Mouse (Mus musculus) adipocyte (in vitro differentiated cells): ENCODE measurements at regions not wholly inside any gene's neighbourhood (a gene's known extent, or its start where the extent isn't known, plus 50 kb on each side); places are given as distances from the start of the nearest gene placed in this dataset.
A peak's percentile ranks its signal among the peaks of the same experiment; 100 is the strongest.

Experiments used
- DNase-seq: peaks from one replicate; pipeline ENCODE4 v3.0.0-alpha.2; 2016; ENCODE audit warnings: low spot score

DNA sequence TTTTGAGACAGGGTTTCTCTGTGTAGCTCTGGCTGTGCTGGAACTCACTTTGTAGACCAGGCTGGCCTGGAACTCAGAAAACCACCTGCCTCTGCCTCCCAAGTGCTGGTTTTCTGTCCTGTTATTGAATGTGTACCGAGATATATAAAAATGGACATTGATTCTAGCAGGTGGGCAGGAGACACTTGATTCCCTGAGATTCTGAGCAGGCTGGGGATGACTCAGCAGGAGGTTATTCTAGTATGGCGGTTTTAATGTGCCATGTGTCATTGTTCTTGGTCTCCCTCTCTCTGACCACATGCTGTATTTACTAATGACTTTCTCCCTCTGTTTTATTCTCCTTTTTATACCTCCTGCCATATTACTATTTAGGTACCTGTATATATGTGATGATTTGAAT, 517.2 kb upstream of the Pkn2 start:
- DNase-seq, result no peak

DNA sequence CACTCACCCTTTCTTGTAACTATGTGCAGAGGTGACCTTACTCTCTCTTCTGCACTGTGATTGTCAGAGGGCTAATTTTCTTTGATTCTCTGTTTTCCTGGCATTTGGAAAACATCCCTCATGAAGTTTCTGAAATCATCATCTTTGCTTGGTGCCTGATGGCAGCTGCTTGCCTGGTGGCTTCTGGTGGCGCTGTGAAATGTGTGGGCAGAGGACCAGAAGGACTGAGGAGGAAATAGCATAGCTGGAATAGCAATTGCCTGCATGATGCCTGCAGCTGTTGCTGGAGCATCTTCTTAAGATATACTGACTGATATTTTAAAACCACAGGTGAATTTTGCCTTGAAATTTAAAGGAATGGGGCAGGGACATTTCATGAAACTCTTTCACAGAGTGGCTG, 502.6 kb upstream of the Pkn2 start:
- no peak for DNase-seq

DNA sequence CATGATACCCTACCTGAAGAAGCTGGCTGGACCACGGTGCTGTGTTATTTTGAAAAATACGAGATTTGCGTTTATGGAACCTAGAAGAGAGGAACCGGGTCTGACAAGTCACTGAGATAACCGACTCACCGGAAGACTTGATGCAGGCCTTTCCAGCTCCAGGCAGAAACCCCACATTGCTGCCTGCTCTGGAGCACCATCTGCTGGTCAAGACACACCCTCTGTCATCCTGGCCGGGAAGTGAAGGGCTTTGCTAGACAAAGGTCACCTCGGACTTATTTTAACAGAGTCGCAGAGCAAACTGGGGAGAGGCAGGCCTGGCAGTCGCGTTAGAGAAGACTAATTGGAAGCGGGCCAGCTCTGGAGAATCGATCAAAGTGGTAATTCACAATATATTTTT, 497.4 kb upstream of the Pkn2 start:
- DNase-seq, result peak; percentile 83

DNA sequence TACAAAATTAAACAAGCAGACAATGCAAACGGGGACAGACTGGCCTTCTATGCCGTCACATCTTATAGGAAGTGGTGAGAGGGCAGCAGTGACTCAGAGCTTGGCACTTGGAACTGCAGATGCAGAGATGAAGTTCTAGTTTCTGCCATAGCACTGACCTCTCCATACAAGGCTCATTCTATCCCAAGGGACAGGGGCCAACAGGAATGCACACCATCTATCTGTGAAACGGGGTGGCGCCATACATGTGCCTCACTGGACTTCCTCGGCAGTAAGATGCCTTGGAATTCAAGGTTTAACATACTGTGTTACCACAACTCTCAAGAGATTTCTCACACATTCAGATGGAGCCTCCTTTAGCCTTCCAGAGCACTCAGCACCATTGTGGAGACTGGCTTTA, 495.6 kb upstream of the Pkn2 start:
- DNase-seq, result no peak

DNA sequence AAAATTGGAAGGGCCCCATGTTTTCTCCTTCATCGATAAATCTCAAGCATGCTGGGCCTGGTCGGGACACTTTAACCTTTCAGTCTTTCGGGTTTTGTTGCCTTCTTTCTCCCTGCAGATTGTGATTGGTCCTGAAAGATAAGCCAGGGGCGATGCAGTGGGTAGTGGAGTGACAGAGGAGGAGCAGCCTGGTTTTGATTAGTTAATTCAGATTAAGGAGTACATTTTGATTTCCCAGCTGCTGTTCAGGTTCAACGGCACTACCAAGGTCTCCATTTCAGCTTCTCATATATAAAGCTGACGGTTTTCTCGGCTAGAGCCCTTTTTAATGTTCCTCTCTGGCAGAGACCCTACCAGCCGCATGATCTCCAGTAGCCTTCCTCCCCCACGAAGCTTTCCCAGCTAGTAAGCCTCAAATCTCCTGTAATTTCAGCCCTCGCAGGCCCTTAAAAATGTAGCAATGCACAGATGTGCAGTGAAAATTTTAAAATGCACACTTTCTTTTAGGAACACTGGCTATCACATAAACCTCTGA, 493.8 kb upstream of the Pkn2 start:
- DNase-seq, result no peak

DNA sequence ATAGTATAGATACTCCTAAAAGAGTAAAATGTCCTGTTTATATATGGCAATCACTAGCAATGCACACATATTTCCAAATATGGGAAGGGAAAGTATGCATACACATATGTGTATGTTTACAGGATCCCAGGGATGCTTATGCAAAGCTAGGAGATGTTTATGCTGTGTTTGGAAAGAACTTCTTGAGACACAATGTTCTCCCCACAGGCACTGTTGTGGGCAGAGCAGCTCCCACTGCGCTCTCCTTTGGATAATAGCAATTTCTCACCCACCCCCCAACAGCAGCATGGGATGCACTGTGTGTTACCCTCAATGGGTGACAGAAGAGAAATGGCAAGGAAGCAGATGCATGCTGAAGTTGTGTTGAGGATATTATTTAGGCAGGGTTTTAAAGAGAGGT, 491.7 kb upstream of the Pkn2 start:
- no peak for DNase-seq

DNA sequence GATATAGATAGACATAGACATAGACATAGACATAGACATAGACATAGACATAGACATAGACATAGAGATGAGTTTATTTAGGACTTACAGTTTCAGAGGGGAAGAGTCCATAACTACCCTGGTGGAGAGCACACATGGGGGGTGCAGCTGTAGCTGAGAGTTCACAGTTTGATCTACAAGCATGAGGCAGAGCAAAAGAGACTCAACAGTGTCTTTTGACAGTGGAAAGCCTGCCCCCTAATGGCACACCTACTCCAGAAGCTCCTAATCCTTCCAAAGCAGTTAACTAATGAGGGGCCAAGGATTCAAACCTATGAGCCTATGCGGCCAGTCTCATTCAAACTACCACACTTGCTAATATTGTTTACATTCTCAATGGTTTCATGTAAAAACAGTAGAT, 487.2 kb upstream of the Pkn2 start:
- no peak for DNase-seq

DNA sequence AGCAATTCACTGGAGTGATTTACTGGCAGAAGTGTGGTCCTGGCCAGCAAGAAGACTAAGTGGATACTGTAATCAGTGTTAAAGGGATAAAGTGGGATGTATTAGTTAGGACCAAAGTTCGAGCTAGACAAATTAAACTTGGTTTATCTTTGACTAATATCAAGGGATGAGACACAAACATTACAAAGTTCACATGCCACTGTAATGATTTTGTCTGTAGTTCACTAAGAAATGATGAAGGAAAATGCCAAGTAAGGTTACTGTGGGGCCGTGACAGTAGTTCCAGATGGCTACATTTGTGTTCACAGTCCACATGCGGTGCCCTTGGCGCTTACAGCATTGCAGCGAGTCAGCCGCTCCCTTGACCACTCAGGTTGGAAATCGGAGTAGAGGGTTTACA, 458.2 kb upstream of the Pkn2 start:
- no peak for DNase-seq

DNA sequence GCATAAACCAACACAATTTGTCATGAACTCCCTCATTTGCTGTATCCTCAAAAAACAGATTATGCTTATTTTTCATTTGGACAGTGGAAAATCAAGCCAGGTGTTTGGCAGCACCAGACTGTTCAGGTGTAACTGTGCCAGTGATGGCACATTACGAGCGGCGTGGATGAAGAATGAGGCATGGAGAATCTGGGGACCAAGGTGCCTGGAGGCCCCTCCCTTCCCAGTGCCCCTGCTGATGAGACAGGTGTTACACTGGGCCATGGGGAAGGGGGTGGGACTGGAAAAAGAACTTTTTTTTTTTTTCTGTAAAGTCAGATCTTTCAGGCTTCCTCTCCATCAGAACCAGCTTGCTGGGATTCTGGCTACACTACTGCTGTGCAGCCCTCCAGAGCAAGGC, 451.5 kb upstream of the Pkn2 start:
- no peak for DNase-seq

DNA sequence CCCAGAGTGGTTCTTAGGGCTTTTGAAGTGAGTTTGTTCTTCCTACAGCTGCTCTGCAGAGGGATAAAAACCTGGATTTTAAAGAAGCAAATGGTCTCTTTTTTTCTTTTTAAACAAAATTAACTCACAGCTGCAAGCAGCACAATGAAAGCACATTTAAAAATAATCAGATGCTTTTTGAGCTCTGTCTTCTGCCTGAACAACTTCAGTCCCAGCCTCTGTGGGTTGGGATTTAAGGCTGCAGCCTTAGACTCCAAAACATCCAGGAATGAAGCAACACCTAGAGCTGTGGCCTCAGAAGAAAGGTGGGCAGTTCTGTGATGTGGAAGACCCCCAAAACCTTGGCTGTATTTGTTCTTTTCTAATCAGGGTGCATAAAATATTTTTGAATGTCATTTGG, 446.7 kb upstream of the Pkn2 start:
- DNase-seq, result no peak

DNA sequence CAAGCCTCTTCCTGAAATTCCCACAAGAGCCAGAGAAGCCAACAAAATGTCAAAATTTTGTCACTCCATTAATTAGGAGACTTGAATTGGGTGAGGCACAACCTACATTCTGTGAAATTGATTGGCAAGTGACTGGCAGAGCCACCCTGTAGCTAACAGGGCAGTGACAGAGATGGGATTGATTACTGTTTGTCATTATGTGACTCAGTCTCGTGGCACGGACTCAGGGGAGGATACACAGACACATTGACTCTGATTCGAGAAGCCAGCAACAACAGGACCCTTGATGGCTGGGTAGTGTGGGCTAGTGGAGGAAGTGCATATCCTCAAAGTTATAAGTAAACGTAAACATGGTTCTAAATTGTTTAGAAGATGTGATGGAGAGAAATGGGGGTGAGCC, 445.8 kb upstream of the Pkn2 start:
- DNase-seq, result no peak

DNA sequence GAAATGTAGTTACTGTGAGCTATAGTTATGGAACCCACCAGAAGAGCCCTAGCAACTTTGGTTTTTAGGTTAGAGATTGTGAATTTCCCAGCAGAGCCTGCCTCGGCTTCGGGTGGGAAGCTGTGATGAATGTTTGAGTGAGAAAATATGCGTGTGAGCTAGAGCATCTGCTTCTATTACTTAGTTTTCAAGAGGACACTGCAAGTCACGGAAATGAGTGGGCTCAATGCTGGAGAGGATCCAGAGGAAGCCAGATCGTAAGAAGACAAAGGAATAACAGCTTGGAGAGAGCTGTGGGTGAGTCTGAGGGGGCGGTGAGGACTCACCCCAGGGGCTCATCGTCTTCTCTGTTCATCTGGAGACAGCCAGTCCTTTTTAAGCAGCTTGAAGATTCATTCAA, 434.7 kb upstream of the Pkn2 start:
- no peak for DNase-seq

DNA sequence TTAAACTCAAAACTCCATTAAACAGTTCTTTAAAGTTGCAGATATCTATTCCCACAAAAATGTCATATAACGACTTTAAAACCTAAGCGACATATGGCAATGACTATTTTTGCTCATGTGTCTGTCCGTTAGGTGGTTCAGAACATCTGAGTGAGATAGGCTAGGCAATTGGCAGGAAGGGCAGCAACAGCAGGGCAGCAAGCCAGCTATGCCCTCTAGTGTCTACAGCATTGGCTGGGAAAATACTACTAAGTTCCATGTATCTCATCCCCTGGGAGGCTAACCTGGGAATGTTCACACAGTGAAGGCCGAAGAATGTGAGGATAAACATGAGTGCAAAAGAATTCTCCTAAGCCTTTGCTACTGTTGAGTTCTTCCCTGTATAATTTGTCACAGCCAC, 410.0 kb upstream of the Pkn2 start:
- peak; percentile 28 for DNase-seq

DNA sequence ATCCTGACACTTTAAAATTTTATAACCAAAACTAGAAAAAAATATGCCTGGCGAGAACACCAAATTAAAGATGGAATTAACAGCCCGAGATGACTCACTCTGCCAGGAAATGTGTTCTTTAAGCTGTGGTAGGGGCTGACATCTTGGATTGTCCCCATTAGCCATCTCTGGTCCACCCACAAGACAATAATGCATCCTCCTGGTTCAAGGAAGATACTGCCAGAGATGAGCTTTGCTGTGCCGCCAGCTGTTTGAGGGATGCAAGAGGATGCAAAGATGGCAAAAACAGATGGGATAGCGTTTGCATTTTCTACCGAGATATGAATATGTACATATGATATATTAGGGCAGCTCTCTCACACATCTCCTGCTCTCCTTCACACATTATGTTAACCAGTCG, 382.3 kb upstream of the Pkn2 start:
- no peak for DNase-seq

DNA sequence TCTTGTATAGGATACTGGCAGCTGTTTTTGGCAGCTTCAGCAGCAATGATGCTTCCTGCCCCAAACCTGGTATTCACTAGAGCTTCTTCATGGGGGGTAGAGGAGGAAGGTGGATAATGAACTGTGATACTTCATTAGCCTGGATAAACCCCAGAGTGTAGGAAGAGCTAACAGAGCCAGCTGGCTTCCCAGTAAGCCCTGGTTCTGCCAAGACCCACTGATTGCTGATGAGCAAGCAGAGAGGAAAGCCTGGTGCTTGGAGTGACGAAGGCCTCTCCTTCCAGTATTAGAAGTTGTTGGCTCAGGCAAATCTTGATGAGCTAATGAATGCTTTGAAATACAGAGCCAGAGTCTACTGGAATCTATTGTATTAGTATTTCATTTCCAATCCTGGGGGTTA, 370.8 kb upstream of the Pkn2 start:
- DNase-seq, result no peak

DNA sequence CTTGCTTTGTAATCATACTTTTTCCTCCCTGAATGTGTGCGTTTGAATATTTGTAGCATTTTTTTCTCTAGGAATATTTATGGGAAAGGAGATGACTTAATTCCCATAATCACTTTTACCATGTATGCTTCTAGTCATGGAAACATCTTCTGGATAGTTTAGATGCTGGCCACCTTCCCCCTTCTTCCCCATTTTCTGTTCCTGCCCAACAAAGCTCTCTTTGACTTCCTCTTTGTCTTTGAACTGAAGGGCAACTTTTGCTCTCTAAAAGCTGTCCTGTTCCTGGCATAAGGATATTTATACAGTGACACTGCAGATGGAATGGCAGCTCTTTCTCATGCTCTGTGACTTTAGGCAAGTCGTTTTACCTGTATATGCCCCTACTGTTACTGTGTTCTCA, 370.2 kb upstream of the Pkn2 start:
- no peak for DNase-seq

DNA sequence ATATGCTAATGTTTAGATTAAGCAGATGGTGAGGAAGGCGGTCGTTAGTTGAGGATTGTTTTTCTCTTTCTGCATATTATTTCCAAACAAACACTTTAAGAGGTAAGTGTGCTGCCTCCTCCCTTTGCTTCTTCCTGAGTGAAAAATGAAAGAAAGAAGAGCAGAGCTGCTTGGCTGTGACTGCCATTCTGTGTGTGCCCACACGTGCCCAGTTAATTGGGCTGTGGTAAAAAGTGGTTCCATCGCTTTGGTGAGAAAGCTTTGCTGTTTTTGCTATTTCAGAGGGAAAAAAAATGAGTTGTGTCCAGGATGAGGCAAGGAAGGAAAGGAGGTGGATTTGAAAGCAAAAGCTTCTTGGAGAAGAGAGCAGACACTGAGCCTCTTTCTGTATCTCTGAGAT, 360.9 kb upstream of the Pkn2 start:
- DNase-seq, result no peak

DNA sequence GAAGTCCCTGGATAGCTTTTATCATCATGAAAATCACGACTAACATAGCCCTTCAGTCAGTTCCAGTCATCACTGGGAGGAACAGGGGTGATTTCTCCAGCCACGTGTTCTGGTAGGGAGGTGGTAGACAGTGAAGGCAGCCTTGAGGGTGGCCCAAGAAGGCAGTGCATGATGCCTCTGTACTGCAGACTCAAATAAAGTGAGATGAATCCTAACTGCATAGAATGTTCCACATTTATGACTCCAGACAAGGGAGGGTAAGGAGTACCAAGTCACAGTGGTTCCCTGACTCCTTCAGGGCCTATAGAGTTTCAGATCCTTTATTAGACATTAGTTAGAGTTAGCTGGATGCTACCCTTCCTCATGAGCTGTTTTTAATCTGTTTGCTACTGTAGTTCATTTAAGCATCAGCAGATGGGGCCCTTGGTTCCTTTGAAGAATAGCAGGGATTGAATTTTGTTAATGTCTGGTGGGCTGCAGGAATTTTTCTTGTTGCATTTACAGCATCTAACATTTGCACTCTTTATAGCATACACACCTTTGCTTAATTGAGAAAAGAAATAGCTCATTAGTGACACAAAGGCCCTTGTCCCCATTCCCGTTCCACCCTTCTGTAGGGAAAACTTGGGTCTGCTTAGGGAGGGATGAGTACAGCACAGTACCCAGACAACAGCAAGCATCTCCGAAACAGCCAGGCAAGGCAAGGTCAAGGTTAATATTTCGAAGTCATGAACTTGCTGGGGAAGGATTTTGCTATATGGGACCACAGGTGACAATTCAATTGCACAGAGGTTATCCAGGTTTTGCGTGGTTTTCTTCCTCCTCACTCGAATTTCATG, 359.0 kb upstream of the Pkn2 start:
- DNase-seq, result no peak

DNA sequence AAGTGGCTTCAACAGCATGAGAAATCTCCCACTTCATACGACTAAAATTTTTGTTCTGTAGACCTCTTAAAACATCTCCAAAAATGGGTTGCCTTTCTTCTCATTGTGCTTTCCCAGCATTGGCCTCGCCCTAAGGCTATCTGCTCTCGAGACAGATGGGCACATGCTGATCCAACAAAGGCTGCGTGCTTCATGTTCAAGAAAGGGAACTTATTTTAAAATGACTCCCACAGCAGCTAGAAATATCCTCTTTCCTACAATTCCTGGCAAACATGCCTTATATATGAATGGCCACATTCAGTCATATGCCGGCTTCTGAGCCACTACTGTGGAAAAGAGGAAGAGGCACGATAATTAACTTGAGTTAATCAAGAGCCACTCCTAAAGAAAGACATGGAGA, 356.7 kb upstream of the Pkn2 start:
- no peak for DNase-seq

DNA sequence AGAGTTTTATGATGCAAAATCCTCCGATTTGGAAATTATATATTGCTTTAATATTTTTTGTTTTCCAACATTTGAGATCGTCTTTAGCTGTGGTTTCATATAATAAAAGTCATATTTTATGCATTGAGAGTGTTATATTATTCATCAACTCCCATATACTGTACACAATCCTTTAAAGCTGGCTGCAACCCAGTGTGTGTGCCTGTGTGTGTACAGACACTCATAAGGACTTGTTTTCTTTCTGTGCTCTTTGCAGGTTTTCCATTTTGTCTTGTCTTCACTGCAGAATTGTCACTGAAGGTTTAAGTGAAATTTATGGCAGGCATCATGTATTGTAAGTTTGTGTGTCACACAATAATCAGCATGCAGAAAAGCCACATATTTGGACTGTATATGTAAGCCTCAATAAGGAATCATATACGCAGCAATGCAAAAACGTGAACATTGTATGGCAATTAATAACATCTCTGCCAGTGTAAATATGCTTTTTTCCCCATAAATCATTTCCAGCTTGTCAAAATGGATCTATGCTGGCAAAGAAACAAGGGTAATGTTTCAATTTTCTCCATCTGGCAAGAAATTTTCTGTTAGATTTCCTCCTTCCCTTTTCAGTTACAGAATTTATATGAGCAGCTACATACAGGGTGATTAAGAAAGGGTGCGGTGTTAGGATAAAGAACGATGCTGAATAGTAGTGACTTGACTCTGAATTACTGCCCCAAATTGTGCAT, 342.4 kb upstream of the Pkn2 start:
- DNase-seq, result no peak

DNA sequence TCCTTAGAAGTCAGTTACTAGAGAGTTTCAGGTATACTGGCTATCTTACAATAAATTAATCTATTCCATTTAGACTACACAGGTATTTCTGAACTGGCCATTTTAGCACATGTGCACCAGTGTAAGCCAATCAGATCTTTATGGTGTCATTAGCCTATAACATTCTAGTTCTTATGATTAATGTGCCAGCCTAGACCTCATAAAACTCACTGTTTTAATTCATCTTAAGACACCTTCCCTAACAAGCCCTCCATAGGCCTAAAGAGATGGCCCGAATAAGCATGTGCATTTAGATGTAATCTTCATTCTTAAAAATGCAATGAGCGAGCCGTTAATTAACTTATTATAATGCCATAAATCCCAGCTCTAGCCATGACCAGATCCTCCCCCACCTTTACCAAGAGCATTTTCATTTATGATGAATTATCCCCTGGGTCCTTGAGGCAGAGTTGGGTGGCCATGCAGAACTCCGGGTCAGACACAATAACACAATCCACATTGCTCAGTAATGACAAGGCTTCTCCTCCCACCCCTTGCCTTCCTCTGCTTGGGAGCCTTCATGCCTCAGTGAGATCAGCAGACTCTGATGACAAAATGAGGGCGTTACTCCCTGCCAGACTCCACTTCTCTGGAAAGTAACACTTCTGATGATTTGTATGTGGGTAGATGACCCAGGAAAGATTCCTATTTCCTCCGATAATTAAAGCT, 311.6 kb upstream of the Pkn2 start:
- DNase-seq, result no peak

DNA sequence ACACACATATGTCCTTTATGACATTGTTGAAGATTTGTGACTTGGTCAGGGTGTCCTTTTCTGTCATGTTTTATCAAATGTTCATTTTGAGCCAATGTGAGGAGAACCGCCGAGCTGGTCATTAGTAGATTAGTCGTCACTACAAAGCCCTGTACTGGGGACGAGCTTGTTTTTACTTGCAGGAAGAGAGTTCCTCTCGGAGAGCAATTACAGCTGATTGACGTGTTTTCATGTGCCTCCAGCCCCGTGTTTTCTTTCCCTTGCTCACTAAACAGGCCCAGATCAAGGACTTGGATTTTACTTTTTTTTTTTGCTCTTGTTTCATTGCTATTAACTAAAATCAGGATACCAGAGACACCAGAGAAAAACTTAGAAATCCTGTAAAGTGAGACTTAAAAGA, 307.1 kb upstream of the Pkn2 start:
- no peak for DNase-seq

DNA sequence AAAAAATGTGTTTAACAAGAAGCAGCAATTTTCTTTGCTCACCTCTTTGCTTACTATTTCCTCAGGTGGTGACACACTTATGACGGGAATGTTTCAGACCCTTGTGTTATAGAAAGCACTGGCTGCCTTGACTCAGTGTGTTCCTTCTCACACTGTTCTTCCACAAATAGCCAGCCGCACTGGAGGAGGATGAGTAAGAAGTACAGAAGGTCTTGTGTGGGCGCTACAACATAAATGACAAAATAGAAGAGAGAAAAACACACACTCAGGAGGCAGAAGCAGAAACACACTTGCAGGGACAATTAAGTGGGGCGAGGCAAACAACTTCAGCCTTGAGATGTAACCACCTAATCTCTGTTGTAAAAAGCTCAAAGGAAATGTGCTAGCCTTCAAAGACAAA, 292.2 kb upstream of the Pkn2 start:
- no peak for DNase-seq
